Mouse (Mus musculus) liver, postnatal 0 days (tissue): Measurements from ENCODE around the gene Rrp15. TPM values are rescaled to one million over a fixed set of nuclear protein-coding genes. Genes with fewer than 3 reads are reported as not detected.
"Not testable (repeated sequence)": the region's sequence is repeated elsewhere in the genome, so short reads cannot be mapped to it uniquely, and the experiment has no call there.

ENCODE experiments used
- ATAC-seq: fragments of 200-750 bp; cut with Nextera tagmentation; 2 replicates; pipeline ENCODE4 v1.8.0; 2017; ENCODE audit warnings: mild to moderate bottlenecking, moderate library complexity
- DNase-seq: peaks from one replicate; pipeline ENCODE4 v3.0.0-alpha.2; 2016
- H3K27ac ChIP-seq: fragments of 300-500 bp; sonication (generic); 2 replicates; pipeline ENCODE4 v1.5.1; 2014; ENCODE audit warnings: antibody characterized with exemption, moderate library complexity, mild to moderate bottlenecking, low read depth
- H3K27me3 ChIP-seq: fragments of 300-500 bp; sonication (generic); 2 replicates; pipeline ENCODE4 v1.6.1; 2014; ENCODE audit warnings: low read length, control low read depth, mixed read lengths; ENCODE audit not compliant: insufficient read depth
- H3K36me3 ChIP-seq: fragments of 300-500 bp; sonication (generic); replicated peaks from 2 replicates; pipeline ENCODE4 v1.6.1; 2014; ENCODE audit warnings: mild to moderate bottlenecking, control low read depth, low read length, moderate library complexity, mixed read lengths; ENCODE audit not compliant: insufficient read depth
- H3K4me1 ChIP-seq: fragments of 300-500 bp; sonication (generic); 2 replicates; pipeline ENCODE4 v1.6.1; 2014; ENCODE audit warnings: antibody characterized with exemption, mild to moderate bottlenecking, control low read depth; ENCODE audit not compliant: insufficient read depth
- H3K4me2 ChIP-seq: fragments of 300-500 bp; sonication (generic); 2 replicates; pipeline ENCODE4 v1.6.1; 2014; ENCODE audit warnings: low read depth, mild to moderate bottlenecking, low read length, moderate library complexity, mixed read lengths
- H3K4me3 ChIP-seq: fragments of 300-500 bp; sonication (generic); 2 replicates; pipeline ENCODE4 v1.5.1; 2014; ENCODE audit warnings: low read depth, low read length
- H3K9ac ChIP-seq: fragments of 300-500 bp; sonication (generic); replicated peaks from 2 replicates; pipeline ENCODE4 v1.6.1; 2014; ENCODE audit warnings: mild to moderate bottlenecking, moderate library complexity
- H3K9me3 ChIP-seq: fragments of 300-500 bp; sonication (generic); 2 replicates; pipeline ENCODE4 v1.6.1; 2016; ENCODE audit warnings: mild to moderate bottlenecking, control low read depth, low read length, mixed read lengths
- CTCF ChIP-seq: sonication (generic); IDR thresholded peaks from 2 replicates; pipeline ENCODE4 v1.5.1; 2016; ENCODE audit warnings: antibody characterized with exemption, low read depth
- EP300 ChIP-seq: IDR thresholded peaks from 2 replicates; pipeline ENCODE4 v1.6.1; 2016; ENCODE audit warnings: antibody characterized with exemption, low read depth, mild to moderate bottlenecking
- WGBS: fragments of 180-500 bp; shearing (Covaris S2); extraction: QIAGEN DNeasy Blood & Tissue Kit; methylation state at CpG from one replicate; pipeline ENCODE4 v1.1.7; 2014; ENCODE audit not compliant: insufficient replicate concordance; 5-methylcytosine and 5-hydroxymethylcytosine counted together
- polyA plus RNA-seq: library from polyadenylated mRNA; unstranded; fragments of >200 nt; fragmentation: Nextera tagmentation; extraction: Ambion mirVana; gene quantifications from 2 replicates; pipeline ENCODE4 v1.2.1, GENCODE M21; 2015

Gene Rrp15
- polyA plus RNA-seq, 1 experiment from 2014 or later: 22.4 TPM

DNA sequence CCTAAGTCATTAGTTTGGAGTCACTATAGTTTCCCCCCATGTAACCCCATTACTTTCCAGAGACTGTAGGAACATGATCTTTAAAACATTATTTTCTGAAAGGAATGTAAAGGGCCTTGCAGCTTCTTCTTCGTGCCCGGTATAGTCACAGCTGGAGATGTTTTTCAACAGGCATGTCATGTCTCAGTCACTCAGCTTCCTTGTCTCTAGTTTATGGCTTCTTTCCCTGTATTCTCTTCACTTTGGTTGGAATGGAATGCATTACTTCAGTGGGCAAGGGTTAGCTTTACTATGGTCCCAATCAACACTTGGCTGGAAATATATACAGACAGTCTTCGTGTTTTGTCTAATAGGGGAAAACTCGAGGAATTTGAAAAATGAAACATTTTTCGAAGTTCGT is 22.8 kb upstream of the Rrp15 start:
- DNase-seq: no peak
- no peaks in the 10 kb centered on the region for H3K9me3 ChIP-seq
- no peak overlapping the region for H3K27ac ChIP-seq
- no peak overlapping the region for H3K4me2 ChIP-seq
- no peak overlapping the region for H3K9ac ChIP-seq
- no peaks in the 10 kb centered on the region for H3K36me3 ChIP-seq
- WGBS: 78% methylated on average over 6 of the region's 6 CpGs
- ATAC-seq: no peak
- H3K27me3 ChIP-seq: no peaks in the 10 kb centered on the region
- H3K4me3 ChIP-seq: no peak overlapping the region
- H3K4me1 ChIP-seq: no peaks in the 10 kb centered on the region
- no peak for TF ChIP-seq CTCF
- TF ChIP-seq EP300: no peak

DNA sequence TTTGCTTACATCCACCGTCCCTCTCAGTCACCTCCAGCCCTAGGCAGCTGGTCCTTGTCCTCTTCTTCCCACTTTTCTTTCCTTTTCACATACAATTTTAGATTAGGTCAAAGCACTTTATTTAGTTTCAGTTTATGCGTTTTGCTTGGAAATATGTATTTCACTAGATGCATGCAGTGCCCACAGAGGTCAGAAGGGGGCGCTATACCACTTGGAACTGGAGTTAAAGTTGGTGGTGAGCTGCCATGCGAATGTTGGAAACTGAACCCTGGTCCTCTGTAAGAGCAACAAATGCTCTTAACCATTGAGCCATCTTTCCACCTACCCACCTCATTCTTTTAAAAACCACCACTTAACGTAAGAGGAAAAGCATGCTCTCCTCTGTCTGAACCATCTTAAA is 21.5 kb upstream of the Rrp15 start:
- ATAC-seq (no peak), DNase-seq (no peak)
- Histone ChIP-seq H3K36me3 (no peaks in the 10 kb centered on the region), H3K9me3 (no peaks in the 10 kb centered on the region), H3K27me3 (no peaks in the 10 kb centered on the region), H3K4me2 (no peak overlapping the region), H3K4me1 (no peaks in the 10 kb centered on the region), H3K4me3 (no peak overlapping the region), H3K27ac (no peak overlapping the region), H3K9ac (no peak overlapping the region)
- peak; percentile 36 for TF ChIP-seq CTCF
- no peak for TF ChIP-seq EP300
- 61% methylated on average over 5 of the region's 5 CpGs for WGBS

- H3K36me3 ChIP-seq: no peaks in the 10 kb centered on the region
- no peak overlapping the region for H3K9ac ChIP-seq
- TF ChIP-seq CTCF: no peak
- TF ChIP-seq EP300: no peak
- no peaks in the 10 kb centered on the region for H3K27me3 ChIP-seq
- no peak overlapping the region for H3K4me3 ChIP-seq
- DNase-seq (no peak), ATAC-seq (no peak)
- H3K4me2 ChIP-seq: no peak overlapping the region
- H3K9me3 ChIP-seq: no peaks in the 10 kb centered on the region
- H3K4me1 ChIP-seq: no peaks in the 10 kb centered on the region
- 72% methylated on average over 1 of the region's 1 CpGs for WGBS
- H3K27ac ChIP-seq: no peak overlapping the region
Observed at GRCm38 (mm10) chr1:186768392-186768791, 19.2 kb upstream of the Rrp15 start.

DNA sequence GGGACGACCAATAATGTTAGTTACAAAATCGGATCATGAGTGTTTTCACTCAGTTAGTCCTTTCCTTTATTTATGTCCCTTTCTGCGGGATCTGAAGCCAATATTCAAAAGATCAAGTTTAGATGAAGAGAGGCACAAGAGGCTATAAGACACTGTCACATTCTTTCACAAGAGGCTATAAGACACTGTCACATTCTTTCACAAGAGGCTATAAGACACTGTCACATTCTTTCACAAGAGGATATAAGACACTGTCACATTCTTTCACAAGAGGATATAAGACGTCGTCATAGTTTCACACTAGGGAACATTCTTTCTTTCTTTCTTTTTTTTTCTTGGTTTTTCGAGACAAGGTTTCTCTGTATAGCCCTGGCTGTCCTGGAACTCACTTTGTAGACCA is 14.3 kb upstream of the Rrp15 start:
- H3K4me3 ChIP-seq, DNase-seq, H3K4me1 ChIP-seq, H3K36me3 ChIP-seq, H3K27me3 ChIP-seq, H3K27ac ChIP-seq, H3K9ac ChIP-seq, H3K4me2 ChIP-seq, H3K9me3 ChIP-seq: not testable (repeated sequence)
- ATAC-seq: peak; percentile 29; the same call in 1 of the 2 replicates
- 59% methylated on average over 6 of the region's 6 CpGs for WGBS

DNA sequence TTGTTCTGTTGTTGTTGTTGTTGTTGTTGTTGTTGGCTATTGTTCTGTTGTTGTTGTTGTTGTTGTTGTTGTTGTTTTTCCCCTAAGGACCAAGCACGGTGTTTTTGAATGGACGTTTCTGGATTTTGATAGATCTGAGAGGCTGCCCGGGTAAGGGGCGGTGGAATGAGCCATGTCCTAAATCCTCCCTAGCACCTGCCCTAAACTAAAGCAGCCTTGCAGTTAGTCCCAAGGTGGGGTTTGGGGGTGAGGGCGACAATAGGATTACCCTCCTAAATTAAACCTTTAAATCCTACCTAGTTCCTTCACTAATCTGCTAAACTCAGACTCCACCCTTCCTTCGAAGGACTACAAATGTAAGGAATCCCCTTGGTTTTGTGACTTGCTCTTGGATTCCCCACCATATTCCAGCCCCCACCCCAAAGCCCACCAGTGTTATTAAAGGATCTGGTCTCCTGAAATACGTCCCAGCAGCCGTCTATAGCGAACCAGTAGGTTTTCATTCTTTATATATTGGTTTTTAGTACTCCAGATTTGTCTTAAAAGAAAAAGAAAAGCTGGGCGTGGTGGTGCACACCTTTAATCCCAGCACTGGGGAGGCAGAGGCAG is 621 bp upstream of the Rrp15 start:
- DNase-seq (no peak), ATAC-seq (peak; percentile 50)
- H3K4me3 ChIP-seq: peak overlapping the region; percentile 74
- peak overlapping the region; percentile 85 for H3K27ac ChIP-seq
- no peaks in the 10 kb centered on the region for H3K27me3 ChIP-seq
- H3K9ac ChIP-seq: peak overlapping the region; percentile 83
- no peaks in the 10 kb centered on the region for H3K9me3 ChIP-seq
- H3K36me3 ChIP-seq: no peaks in the 10 kb centered on the region
- H3K4me1 ChIP-seq: peaks cover 10% of the 10 kb centered on the region
- 38% methylated on average over 10 of the region's 10 CpGs for WGBS
- peak overlapping the region; percentile 83 for H3K4me2 ChIP-seq
- no peak for TF ChIP-seq CTCF
- TF ChIP-seq EP300: no peak

DNA sequence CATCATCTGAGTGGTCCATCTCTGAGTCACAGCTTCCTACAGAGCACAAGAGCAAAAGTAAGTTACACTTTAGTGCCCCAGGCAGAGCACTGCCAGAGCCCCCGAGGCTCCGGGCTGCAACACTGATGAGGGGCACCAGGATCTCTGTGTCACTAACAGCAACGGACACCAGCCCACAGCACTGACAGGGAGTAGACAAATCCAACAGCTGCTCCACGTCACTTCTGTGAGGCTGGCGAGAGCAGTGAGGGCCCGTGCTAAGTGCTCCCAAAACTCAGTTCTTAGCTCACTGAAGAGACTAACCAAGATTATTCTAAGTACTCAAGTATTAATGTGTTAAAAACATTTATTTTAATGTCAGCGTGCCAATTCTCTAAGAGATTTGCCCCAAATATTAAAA is 9.3 kb downstream of the Rrp15 start:
- H3K36me3 ChIP-seq: peaks cover 25% of the 10 kb centered on the region
- no peaks in the 10 kb centered on the region for H3K4me1 ChIP-seq
- no peaks in the 10 kb centered on the region for H3K27me3 ChIP-seq
- no peak overlapping the region for H3K4me2 ChIP-seq
- ATAC-seq (no peak), DNase-seq (no peak)
- no peak for TF ChIP-seq CTCF
- TF ChIP-seq EP300: no peak
- H3K9me3 ChIP-seq: no peaks in the 10 kb centered on the region
- H3K4me3 ChIP-seq: no peak overlapping the region
- H3K27ac ChIP-seq: no peak overlapping the region
- 80% methylated on average over 7 of the region's 7 CpGs for WGBS
- H3K9ac ChIP-seq: no peak overlapping the region

GRCm38 (mm10) chr1:186735537-186735936 is 13.6 kb downstream of the Rrp15 start:
- Histone ChIP-seq H3K27ac (no peak overlapping the region), H3K9ac (no peak overlapping the region), H3K4me3 (no peak overlapping the region), H3K36me3 (peaks cover 25% of the 10 kb centered on the region), H3K27me3 (no peaks in the 10 kb centered on the region), H3K9me3 (no peaks in the 10 kb centered on the region), H3K4me2 (no peak overlapping the region), H3K4me1 (no peaks in the 10 kb centered on the region)
- 75% methylated on average over 5 of the region's 5 CpGs for whole genome bisulfite sequencing
- TF ChIP-seq CTCF (no peak), EP300 (no peak)
- DNase-seq: peak; percentile 20
- ATAC-seq: peak; percentile 62
